Mouse (Mus musculus): ENCODE results near the gene Ogfod1.

GRCm38 (mm10) chr8:94009243-94009845, 27.7 kb upstream of the Ogfod1 start:
- TF ChIP-seq TAL1 (IDR thresholded peaks at IDR 0.05; ENCODE audit: low read length) = no peak
- no peak for TF ChIP-seq GATA1 (IDR thresholded peaks at IDR 0.05; ENCODE audit: low read length)
